8 mouse cellular contexts compared by ENCODE assay signal in the genomic region with DNA sequence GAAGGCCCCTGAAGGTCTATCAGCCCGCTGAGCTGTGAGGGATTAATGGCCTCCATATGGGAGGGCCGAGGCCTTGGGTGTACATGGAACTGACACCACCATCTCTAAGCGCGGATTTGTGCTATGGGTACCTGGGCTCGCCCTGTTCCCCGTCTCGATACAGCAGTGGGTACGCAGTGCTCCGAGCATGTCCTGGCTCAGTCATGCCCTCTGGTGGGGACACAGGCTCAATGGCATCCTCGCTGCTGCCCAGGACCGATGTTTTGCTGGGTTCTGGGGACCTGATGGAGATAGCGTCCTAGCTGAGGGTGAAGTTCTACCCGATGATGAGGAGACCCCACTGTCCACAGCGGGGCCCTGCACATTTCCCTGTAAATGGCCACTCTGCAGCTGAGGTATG. TPM values are rescaled to one million over a fixed set of nuclear protein-coding genes. Genes with fewer than 3 reads are reported as not detected.
A peak's percentile ranks its signal among the peaks of the same experiment; 100 is the strongest.
DNase-seq lines count a peak whose midpoint lies in the region; ATAC-seq and TF ChIP-seq lines count a peak whose summit lies in the region.
"Had no signal": no experiment of that assay in that cellular context is flagged by ENCODE, and none has a peak within 500 bp of the region (broad histone marks: within the 10 kb centered on the region; RNA-seq: fewer than 3 reads in every experiment).

No protein-coding gene starts in this region.

- no peaks in the 10 kb centered on the region for H3K9me3 ChIP-seq in kidney, embryonic 15.5 days (replicated peaks)

- no peak overlapping the region for H3K27ac ChIP-seq in kidney, adult 2 months (ENCODE audit: insufficient read depth, low read depth, low read length)
- no peak overlapping the region for H3K27ac ChIP-seq in kidney, embryonic 15.5 days

- TF ChIP-seq POLR2A in kidney, adult 2 months (IDR thresholded peaks at IDR 0.05; ENCODE audit: low read depth, low read length), result no peak

- peaks cover 4% of the 10 kb centered on the region; the same call in 1 of the 2 replicates for H3K36me3 ChIP-seq in kidney, adult 2 months (ENCODE audit: control insufficient read depth, insufficient read depth, low read length)
- peaks cover 84% of the 10 kb centered on the region for H3K36me3 ChIP-seq in kidney, embryonic 15.5 days

- H3K4me1 ChIP-seq in kidney, adult 2 months (ENCODE audit: control insufficient read depth, insufficient read depth, low read length), result no peaks in the 10 kb centered on the region
- H3K4me1 ChIP-seq in kidney, embryonic 15.5 days, result 0 out of 2 replicates have a peak, but pooled peaks cover 6% of the 10 kb centered on the region

- TF ChIP-seq CTCF in kidney, adult 2 months (conservative IDR thresholded peaks at IDR 0.05; ENCODE audit: insufficient read depth, insufficient read length, low read depth, low read length), result peak; percentile 50

- WGBS in kidney, adult 2 months, result 78% methylated on average over 14 of the region's 14 CpGs
- WGBS in kidney, embryonic 15.5 days, result 86% methylated on average over 14 of the region's 14 CpGs

- no peak overlapping the region for H3K9ac ChIP-seq in kidney, embryonic 15.5 days

- H3K27me3 ChIP-seq in kidney, adult 2 months (replicated peaks; ENCODE audit: control insufficient read depth, insufficient read depth, low read length), result no peaks in the 10 kb centered on the region
- no peaks in the 10 kb centered on the region for H3K27me3 ChIP-seq in kidney, embryonic 15.5 days

- no peak for DNase-seq in kidney, adult 2 months
- DNase-seq in right cerebral cortex, postnatal 4 days, result peak; percentile 65
- DNase-seq in right cerebral cortex, postnatal 36 days (ENCODE audit: low spot score in 2 of 2), result no peak
- DNase-seq in embryo, embryonic 9.5 days (ENCODE audit: extremely low spot score), result peak; percentile 31
- DNase-seq in thymus, postnatal 25 days, result peak; percentile 27
- DNase-seq in adrenal gland, postnatal 10 days, result no peak
- DNase-seq: adrenal gland, postnatal 25 days had no signal

- H3K4me3 ChIP-seq in kidney, adult 2 months (ENCODE audit: insufficient read depth, low read depth, low read length), result no peak overlapping the region
- H3K4me3 ChIP-seq in kidney, embryonic 15.5 days (replicated peaks), result no peak overlapping the region

- ATAC-seq in kidney, embryonic 15.5 days (replicated peaks; ENCODE audit: low FRiP score), result no peak

- H3K4me2 ChIP-seq in kidney, embryonic 15.5 days, result no peak overlapping the region

RNA-seq across cellular contexts. Expression of a gene that starts 21.0 kb away (rescaled TPM):
- 7.9 and 11.3 TPM in 2 replicates for polyA plus RNA-seq in kidney, adult 2 months (2012; rRNA removed)
- 4.6 and 5.0 TPM in 2 replicates for polyA plus RNA-seq in kidney, embryonic 15.5 days (2015; fragmentation: Nextera tagmentation; extraction: Ambion mirVana)
- 1 to 10 TPM; 4.3 TPM for total RNA-seq in adrenal gland, postnatal 10 days (2021)

Comparison
In these comparisons a context has a peak if more than half of its experiments do, and no peak if none do; other contexts are left out.
1. DNase-seq: peak in right cerebral cortex, postnatal 4 days (single experiment), embryo, embryonic 9.5 days (single experiment) and thymus, postnatal 25 days (single experiment); none in kidney, adult 2 months (single experiment), right cerebral cortex, postnatal 36 days (0 of 2) and adrenal gland, postnatal 10 days (single experiment).